Mouse (Mus musculus): ENCODE data around the gene Map3k7.

DNA sequence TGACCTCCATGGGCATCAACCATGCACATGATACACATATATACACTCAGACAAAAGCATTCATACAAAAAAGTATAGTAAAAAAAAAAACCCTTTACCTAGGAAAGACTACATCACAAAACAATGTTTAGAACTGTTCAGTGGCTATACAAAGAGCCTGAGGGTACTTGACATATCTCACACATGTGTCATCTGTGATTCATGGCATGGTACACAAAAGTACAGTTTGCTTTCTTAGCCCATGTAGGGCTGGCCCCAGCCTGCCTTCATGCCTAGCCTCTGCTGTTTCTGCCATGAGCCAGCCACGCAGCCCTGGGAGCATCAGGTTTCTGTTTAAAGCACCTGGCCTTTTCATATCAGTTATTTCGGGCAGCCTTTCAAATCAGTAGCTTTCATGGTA lies 61.2 kb downstream of the Map3k7 start:
- TF ChIP-seq POLR2AphosphoS2 (IDR thresholded peaks at IDR 0.05; ENCODE audit: low read length) (no peak), MAFK (IDR thresholded peaks at IDR 0.05; ENCODE audit: borderline replicate concordance, low read depth, low read length) (no peak), TCF12 (IDR thresholded peaks at IDR 0.05; ENCODE audit: low read depth, low read length) (no peak), E2F4 (IDR thresholded peaks at IDR 0.05; ENCODE audit: borderline replicate concordance, low read depth, low read length) (no peak), POLR2A (IDR thresholded peaks at IDR 0.05; ENCODE audit: control insufficient read depth in 1 of 2, insufficient read depth in 1 of 2, low read depth in 1 of 2, low read length in 2 of 2, poor library complexity in 1 of 2) (no peak), CTCF (IDR thresholded peaks at IDR 0.05 in 2 of 3, conservative IDR thresholded peaks at IDR 0.05 in 1 of 3; ENCODE audit: control insufficient read depth in 1 of 3, insufficient read depth in 1 of 3, low read depth in 2 of 3, low read length in 3 of 3, poor library complexity in 1 of 3, severe bottlenecking in 1 of 3) (no peak), MAX (IDR thresholded peaks at IDR 0.05; ENCODE audit: low read length) (no peak), KAT2A (conservative IDR thresholded peaks at IDR 0.05; ENCODE audit: low read depth, low read length) (no peak)
